Mouse (Mus musculus): ENCODE results near the gene Wnt3. TPM values are rescaled to one million over a fixed set of nuclear protein-coding genes. Genes with fewer than 3 reads are reported as not detected.

The Wnt3 gene
- total RNA-seq, 2 experiments from 2014 or later: not detected

DNA sequence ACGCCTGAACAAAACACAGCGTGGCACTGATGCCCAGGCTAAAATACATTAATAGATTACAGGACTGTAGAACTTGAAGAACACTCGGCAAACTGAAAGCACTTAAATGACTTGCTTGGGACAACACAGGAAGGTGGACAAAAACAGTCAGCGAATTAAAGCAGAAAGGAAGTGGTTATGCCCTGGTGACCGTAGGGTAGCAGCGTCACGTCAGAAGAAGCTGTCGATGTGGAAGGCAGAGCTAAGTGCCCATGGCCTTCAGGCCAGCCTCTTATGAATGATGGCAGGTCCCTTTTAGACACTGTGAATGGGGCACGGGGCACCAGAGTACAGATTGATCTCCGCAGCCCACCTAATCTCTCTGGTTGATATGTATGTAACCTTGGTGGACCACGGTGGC is 74.3 kb downstream of the Wnt3 start:
- no peak for DNase-seq

DNA sequence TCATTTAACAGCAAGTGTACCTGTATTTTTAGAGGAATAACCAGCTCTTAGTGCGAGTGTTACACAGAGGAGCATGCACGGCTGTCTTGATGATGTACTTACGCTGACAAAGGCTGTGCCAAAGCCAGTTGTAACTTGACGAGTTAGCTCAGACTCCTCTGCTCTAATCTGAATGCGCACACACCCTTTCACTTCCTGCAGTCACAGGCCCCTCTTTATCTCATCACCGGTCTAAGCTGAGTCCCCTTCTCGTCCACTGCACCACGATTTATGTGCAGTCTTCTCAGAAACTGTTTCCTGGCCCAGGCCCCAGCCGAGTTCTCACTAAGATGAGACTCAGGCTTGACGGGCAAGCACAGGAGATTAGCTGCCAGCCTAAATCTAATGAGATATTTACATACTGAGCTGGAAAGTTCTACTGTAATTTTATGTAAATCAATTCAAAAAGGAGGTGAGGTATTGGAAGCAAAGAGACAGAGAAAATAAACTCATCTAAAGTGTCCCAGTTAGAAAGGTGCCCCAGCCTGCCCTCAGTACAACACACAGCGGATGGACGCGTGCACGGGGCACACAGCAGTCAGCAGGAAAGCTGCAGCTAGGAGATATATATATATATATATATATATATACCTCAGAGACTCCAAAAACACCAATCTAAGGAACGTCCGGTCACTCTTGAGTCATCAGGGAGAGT is 78.8 kb downstream of the Wnt3 start:
- no peak for DNase-seq

DNA sequence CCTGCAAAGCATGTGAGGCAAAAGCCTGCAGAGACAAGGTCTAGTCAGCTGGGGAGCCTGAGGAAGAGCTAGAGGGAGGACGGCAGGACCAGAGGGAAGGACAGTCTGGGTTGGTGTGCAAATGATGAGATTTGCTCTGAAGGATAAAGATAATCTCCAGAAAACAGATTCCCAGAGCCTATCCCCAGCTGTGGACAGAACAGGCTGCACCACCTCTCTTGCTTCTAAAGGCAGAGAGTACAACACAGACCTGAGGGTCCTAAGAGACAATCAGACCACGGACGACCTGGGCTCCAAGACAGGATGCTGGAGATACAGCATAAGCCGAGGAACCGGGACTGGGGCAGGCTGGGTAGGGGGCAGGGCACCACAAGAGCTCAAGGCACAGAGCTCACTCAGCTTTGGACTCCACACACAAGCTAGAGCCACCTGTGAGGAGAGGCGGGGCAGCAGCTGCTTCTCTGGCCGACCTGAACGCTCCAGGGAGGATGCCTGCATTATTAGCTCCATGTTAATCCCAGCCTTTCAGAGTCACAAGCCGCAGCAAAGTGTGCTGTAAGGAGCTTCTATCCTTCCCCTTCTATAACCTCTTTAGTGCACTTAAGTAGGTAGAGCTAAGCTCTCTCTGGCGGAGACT is 79.5 kb downstream of the Wnt3 start:
- DNase-seq: no peak

DNA sequence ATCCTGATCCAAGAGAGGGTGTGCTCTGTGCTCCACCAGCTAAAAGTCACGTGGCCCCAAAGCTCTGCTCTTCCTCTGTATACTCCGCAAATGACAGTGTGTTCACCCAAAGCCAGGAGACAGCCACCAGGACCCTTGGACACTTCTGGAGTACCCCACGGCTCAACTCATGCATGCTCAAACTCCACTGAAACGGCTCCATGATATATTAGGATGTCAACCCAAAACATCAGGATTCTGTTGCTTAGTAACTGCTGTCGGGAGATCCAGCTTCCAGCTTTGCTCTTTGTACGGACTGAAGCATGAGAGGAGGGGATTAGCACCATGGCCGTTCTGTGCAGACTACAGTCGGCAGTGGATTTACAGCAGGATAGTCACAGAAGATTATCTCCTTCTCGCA is 80.3 kb downstream of the Wnt3 start:
- no peak for DNase-seq

DNA sequence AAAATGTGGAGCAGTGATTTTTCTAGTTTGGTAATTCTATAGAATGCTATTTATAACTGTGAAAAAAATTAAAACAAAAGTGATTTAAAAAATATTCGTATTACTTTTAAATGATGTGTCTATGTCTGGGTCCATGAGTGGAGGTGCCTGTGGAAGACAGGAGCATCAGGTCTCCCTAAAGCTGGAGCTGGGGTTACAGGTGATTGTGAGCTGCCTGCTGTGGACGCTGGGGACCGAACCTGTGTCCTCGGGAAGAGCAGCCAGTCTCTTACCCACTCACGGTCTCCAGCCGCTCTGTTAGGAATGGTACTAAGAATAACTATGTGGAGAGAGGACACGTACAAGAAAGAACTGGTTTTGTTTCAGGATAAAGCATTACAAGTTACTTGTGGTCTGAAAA is 82.7 kb downstream of the Wnt3 start:
- no peak for DNase-seq

DNA sequence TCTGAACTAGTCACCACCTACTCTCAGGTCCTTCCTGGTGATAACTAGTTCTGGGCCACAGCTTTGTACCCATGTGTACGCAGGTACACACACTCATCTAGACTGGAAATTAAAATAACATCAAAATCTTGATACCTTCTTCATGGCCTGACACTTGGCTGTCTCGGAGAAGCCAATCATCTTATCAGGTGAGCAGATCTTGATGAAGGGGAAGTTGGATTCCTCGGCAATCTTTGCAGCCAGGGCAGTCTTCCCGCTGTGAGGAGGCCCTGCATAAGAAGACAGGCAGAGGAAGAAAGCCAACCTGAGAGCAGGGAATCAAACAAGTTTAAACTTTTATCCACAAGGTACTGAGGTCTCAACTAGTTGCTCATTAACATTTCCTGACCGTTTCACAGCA is 84.8 kb downstream of the Wnt3 start:
- no peak for DNase-seq

DNA sequence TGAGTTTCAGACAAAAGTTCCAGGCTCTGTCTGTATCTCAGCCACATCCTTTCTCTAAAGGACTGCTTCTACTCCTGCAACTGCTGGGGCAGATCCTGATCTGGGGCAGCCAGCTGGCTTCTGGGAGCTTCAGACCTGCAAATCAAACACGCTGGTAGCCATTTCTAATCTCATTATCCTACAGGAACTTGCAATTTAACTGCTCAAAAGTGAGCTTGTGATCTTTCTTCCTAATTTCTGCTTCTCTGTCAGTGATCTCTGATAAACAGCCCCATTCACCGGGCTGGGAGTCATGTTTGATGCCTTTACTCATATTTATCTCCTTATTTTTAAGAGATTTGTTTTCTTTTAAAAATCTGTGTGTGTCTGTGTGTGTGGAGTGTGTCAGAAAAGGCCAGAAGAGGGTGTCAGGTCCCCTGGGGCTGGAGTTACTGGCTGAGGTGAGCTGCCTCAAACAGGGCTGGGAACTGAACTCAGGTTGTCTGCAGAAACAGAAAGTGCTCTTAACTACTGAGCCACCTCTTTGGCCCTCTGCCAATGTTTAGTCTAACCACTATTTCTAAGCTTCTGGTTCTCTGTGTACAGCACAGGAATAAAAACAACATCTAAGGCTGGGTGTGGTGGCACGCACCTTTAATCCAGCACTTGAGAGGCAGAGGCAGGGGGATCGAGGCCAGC is 86.1 kb downstream of the Wnt3 start:
- DNase-seq: no peak

DNA sequence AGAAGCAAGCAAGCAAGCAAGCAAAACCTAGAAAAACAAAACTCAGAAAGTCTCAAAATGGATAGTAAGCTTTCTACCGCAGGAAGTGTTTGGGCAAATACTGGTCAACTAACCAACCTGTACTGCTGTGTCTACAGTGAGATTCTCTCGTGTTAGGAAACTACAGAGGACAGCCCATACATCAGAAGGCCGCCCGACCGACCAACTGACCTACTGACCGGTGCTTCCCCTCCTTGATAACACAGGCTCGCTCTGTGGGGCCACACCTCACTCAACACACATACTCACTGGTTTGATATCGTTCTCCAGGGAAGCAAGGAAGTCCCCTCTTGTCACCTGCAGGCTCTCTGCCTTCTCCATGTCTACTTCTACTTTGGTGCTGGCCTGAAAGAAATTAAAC is 89.0 kb downstream of the Wnt3 start:
- no peak for DNase-seq

DNA sequence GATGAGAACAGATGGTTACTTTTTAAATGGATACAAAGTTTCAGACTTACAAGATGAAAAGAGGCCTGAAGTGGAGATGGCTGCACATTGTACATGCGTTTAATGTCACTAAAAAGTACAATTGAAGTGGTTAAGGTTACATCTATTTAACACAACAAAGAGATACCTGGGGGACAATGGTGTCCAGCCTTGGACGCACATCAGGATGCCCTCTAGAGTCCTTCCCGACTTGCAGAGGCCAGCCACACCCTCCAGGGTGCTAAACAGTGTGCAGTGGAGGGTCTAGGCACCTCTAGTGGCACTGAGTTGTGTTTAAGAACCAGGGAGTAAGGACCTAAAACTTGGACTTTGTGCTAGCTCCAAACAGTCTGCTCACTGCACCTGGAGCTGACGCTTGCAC is 90.5 kb downstream of the Wnt3 start:
- DNase-seq: no peak

DNA sequence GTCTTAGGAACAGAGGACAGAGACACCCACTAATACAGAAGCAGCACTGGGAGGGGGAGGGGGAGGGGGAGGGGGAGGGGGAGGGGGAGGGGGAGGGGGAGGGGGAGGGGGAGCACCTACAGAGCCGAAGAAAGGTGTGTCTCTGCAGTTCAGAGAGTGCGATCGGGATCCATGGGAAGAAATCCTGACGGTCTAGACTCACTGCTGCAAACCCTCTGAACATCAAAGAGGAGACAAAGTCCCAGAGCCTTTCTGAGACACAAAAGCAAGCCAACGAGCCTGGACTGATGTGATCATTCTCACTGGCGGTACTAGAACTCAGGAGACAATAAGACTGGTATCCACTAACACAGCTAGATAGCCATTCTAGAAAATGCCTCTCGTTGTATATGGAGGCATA is 91.4 kb downstream of the Wnt3 start:
- DNase-seq: no peak

Other genes with a start within 250 kb of the Wnt3 start
- gene Gm884, start 153.0 kb upstream of the Wnt3 start, total RNA-seq (2021): not detected
- gene Lyzl6, start 135.3 kb upstream of the Wnt3 start, total RNA-seq (2021): not detected
- gene Rprml, start 124.6 kb upstream of the Wnt3 start, total RNA-seq (2021): not detected
- gene Gosr2, start 76.3 kb upstream of the Wnt3 start, total RNA-seq (2021): 10 to 100 TPM; 60.0 to 62.1 TPM
- 1 to 10 TPM; 1.0 to 1.2 TPM for gene Wnt9b, start 24.3 kb upstream of the Wnt3 start, total RNA-seq (2021)
- 10 to 100 TPM; 39.7 to 45.2 TPM for gene Nsf, start 179.9 kb downstream of the Wnt3 start, total RNA-seq (2021)
- gene Arf2, start 192.6 kb downstream of the Wnt3 start, total RNA-seq (2021): 10 to 100 TPM; 72.7 to 73.3 TPM